8 mouse cellular contexts compared by ENCODE assay signal in the genomic region with DNA sequence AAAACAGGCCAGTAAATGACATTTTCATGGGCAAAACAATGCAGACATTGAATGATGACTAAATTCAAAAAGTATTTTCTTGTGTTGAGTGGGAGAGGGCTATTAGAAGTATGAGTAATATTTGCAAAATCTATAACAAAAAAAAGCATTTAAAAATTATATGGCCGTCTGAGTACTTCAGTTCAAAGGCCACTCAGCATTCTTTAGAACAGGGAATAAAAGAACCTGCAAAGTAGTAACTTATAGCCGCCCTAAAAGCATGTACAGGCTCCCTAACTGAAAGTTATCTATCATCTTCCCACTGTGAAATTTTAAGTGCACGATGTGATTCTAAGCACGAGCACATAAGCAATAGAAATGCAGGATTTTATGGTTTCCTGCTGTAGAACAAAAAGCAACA. TPM values are rescaled to one million over a fixed set of nuclear protein-coding genes. Genes with fewer than 3 reads are reported as not detected.
DNase-seq lines count a peak whose midpoint lies in the region; ATAC-seq lines count a peak whose summit lies in the region.

No protein-coding gene starts in this region.

- H3K9me3 ChIP-seq in heart, embryonic 14.5 days (ENCODE audit: control insufficient read depth, low read length), result no peaks in the 10 kb centered on the region
- H3K9me3 ChIP-seq in forebrain, embryonic 14.5 days (replicated peaks; ENCODE audit: control insufficient read depth, low read length), result no peaks in the 10 kb centered on the region
- no peaks in the 10 kb centered on the region for H3K9me3 ChIP-seq in limb, embryonic 15.5 days

- ATAC-seq in heart, embryonic 14.5 days (ENCODE audit: insufficient number of reproducible peaks, insufficient read depth, low FRiP score, low read depth), result no peak
- ATAC-seq in forebrain, embryonic 14.5 days, result no peak
- no peak for ATAC-seq in limb, embryonic 15.5 days (ENCODE audit: insufficient number of reproducible peaks, low FRiP score, low TSS enrichment, low read depth)

- intact Hi-C loops in heart, postnatal 36 days (cut with DNase I), result loop anchor here (5.0 to 10.0 kb wide), 2 partner anchors 237 to 551 kb away; no protein-coding TSS in a partner anchor

- peak overlapping the region in 1 of 2 experiments; percentile 82; a peak in 1 of 4 replicates for H3K4me3 ChIP-seq in heart, embryonic 14.5 days (ENCODE audit: control insufficient read depth in 1 of 2, insufficient read depth in 1 of 2, low read depth in 1 of 2, low read length in 2 of 2)
- H3K4me3 ChIP-seq in forebrain, embryonic 14.5 days (ENCODE audit: low read depth, low read length), result no peak overlapping the region
- no peak overlapping the region for H3K4me3 ChIP-seq in limb, embryonic 15.5 days

- peaks cover 0 to 19% of the 10 kb centered on the region in 2 experiments; a peak in 2 of 4 replicates for H3K4me1 ChIP-seq in heart, embryonic 14.5 days (ENCODE audit: control insufficient read depth in 2 of 2, insufficient read depth in 2 of 2, low read length in 2 of 2)
- H3K4me1 ChIP-seq in forebrain, embryonic 14.5 days (ENCODE audit: control insufficient read depth, insufficient read depth, low read length), result peaks cover 10% of the 10 kb centered on the region
- peaks cover 10% of the 10 kb centered on the region for H3K4me1 ChIP-seq in limb, embryonic 15.5 days

- no peak for DNase-seq in heart, postnatal 36 days
- DNase-seq in 3T3-L1 (ENCODE audit: low read depth, low spot score), result peak; percentile 62
- no peak for DNase-seq in forebrain, embryonic 14.5 days (ENCODE audit: low spot score)
- DNase-seq in T-cell, adult 2 months (ENCODE audit: low spot score), result no peak
- DNase-seq in layer of hippocampus, adult 8-10 months (ENCODE audit: low spot score in 2 of 2), result no peak
- DNase-seq in adrenal gland, postnatal 36 days, result no peak

- peaks cover 4% of the 10 kb centered on the region for H3K36me3 ChIP-seq in heart, embryonic 14.5 days (ENCODE audit: control insufficient read depth, insufficient read depth, low read length)
- H3K36me3 ChIP-seq in forebrain, embryonic 14.5 days (ENCODE audit: control insufficient read depth, insufficient read depth, low read length), result no peaks in the 10 kb centered on the region
- no peaks in the 10 kb centered on the region for H3K36me3 ChIP-seq in limb, embryonic 15.5 days

- WGBS in heart, embryonic 14.5 days, result 73% methylated on average over 4 of the region's 4 CpGs
- WGBS in forebrain, embryonic 14.5 days, result 74% methylated on average over 4 of the region's 4 CpGs
- 35% methylated on average over 4 of the region's 4 CpGs for WGBS in limb, embryonic 15.5 days

- H3K27me3 ChIP-seq in heart, embryonic 14.5 days (ENCODE audit: control insufficient read depth, insufficient read depth, low read length), result no peaks in the 10 kb centered on the region
- no peaks in the 10 kb centered on the region for H3K27me3 ChIP-seq in forebrain, embryonic 14.5 days (replicated peaks; ENCODE audit: control insufficient read depth, insufficient read depth, low read length)
- no peaks in the 10 kb centered on the region for H3K27me3 ChIP-seq in limb, embryonic 15.5 days

- H3K9ac ChIP-seq in heart, embryonic 14.5 days (ENCODE audit: low read length), result peak overlapping the region; percentile 51
- no peak overlapping the region for H3K9ac ChIP-seq in forebrain, embryonic 14.5 days (ENCODE audit: low read length)
- no peak overlapping the region for H3K9ac ChIP-seq in limb, embryonic 15.5 days

- H3K27ac ChIP-seq in heart, embryonic 14.5 days (replicated peaks in 1 of 2; ENCODE audit: control insufficient read depth in 1 of 2, insufficient read depth in 1 of 2, low read depth in 2 of 2, low read length in 2 of 2), result peak overlapping the region in 1 of 2 experiments; percentile 100; a peak in 2 of 4 replicates
- H3K27ac ChIP-seq in forebrain, embryonic 14.5 days (ENCODE audit: low read depth, low read length), result 0 out of 2 replicates have a peak overlapping the region, but pooled peaks have one; percentile 40
- H3K27ac ChIP-seq in limb, embryonic 15.5 days, result peak overlapping the region; percentile 98; the same call in 1 of the 2 replicates

- peak overlapping the region; percentile 97 for H3K4me2 ChIP-seq in heart, embryonic 14.5 days (ENCODE audit: low read length)
- peak overlapping the region; percentile 89 for H3K4me2 ChIP-seq in forebrain, embryonic 14.5 days (ENCODE audit: low read length)
- peak overlapping the region; percentile 91 for H3K4me2 ChIP-seq in limb, embryonic 15.5 days

RNA-seq across cellular contexts. Expression of gene Camk2d, which starts 0.6 kb away (rescaled TPM):
- 149 and 154 TPM in 2 replicates for polyA plus RNA-seq in heart, embryonic 14.5 days (2014; fragmentation: Nextera tagmentation; extraction: Ambion mirVana)
- total RNA-seq in heart, postnatal 36 days (2021), result 100 to 1,000 TPM; 138 to 147 TPM
- polyA plus RNA-seq in forebrain, embryonic 14.5 days (2014; fragmentation: Nextera tagmentation; extraction: Ambion mirVana), result 25.5 and 30.3 TPM in 2 replicates
- polyA plus RNA-seq in limb, embryonic 15.5 days (2015; fragmentation: Nextera tagmentation; extraction: Ambion mirVana), result 31.3 and 32.4 TPM in 2 replicates
- total RNA-seq in layer of hippocampus, adult 8-10 months (2022), result 10 to 100 TPM; 59.0 to 69.4 (median 60.4) TPM
- total RNA-seq in adrenal gland, postnatal 36 days (2021), result 10 to 100 TPM; 96.8 to 97.2 TPM
